Mouse (Mus musculus) lung, embryonic 14.5 days (tissue): ENCODE measurements around the gene Elane. TPM values are rescaled to one million over a fixed set of nuclear protein-coding genes. Genes with fewer than 3 reads are reported as not detected.

ENCODE experiments used
- ATAC-seq: fragments of 200-750 bp; cut with Nextera tagmentation; 2 replicates; pipeline ENCODE4 v1.8.0; 2017; ENCODE audit warnings: mild to moderate bottlenecking, moderate TSS enrichment, moderate library complexity; ENCODE audit not compliant: insufficient read depth
- DNase-seq: peaks from one replicate; pipeline ENCODE4 v3.0.0-alpha.2; 2015
- H3K27ac ChIP-seq: fragments of 300-500 bp; sonication (generic); 2 replicates; pipeline ENCODE4 v1.5.1; 2014; ENCODE audit warnings: low read depth, mild to moderate bottlenecking, moderate library complexity
- H3K27me3 ChIP-seq: fragments of 300-500 bp; sonication (generic); 2 replicates; pipeline ENCODE4 v1.6.1; 2014; ENCODE audit warnings: low read length, control low read depth; ENCODE audit not compliant: insufficient read depth
- H3K36me3 ChIP-seq: fragments of 300-500 bp; sonication (generic); 2 replicates; pipeline ENCODE4 v1.6.1; 2014; ENCODE audit warnings: control low read depth; ENCODE audit not compliant: insufficient read depth
- H3K4me1 ChIP-seq: fragments of 300-500 bp; sonication (generic); 2 replicates; pipeline ENCODE4 v1.6.1; 2014; ENCODE audit warnings: antibody characterized with exemption, control low read depth; ENCODE audit not compliant: insufficient read depth
- H3K4me2 ChIP-seq: fragments of 300-500 bp; sonication (generic); 2 replicates; pipeline ENCODE4 v1.6.1; 2014; ENCODE audit warnings: mild to moderate bottlenecking
- H3K4me3 ChIP-seq: fragments of 300-500 bp; sonication (generic); 2 replicates; pipeline ENCODE4 v1.5.1; 2014; ENCODE audit warnings: low read depth, low read length
- H3K9ac ChIP-seq: fragments of 300-500 bp; sonication (generic); 2 replicates; pipeline ENCODE4 v1.6.1; 2014
- H3K9me3 ChIP-seq: fragments of 300-500 bp; sonication (generic); 2 replicates; pipeline ENCODE4 v1.6.1; 2016; ENCODE audit warnings: low read depth, low read length, control low read depth
- CTCF ChIP-seq: IDR thresholded peaks from 2 replicates; pipeline ENCODE4 v1.5.1; 2016; ENCODE audit warnings: antibody characterized with exemption, low read depth
- WGBS: fragments of 180-500 bp; shearing (Covaris S2); extraction: QIAGEN DNeasy Blood & Tissue Kit; methylation state at CpG from one replicate; pipeline ENCODE4 v1.1.7; 2014; 5-methylcytosine and 5-hydroxymethylcytosine counted together
- polyA plus RNA-seq: library from polyadenylated mRNA; unstranded; fragments of >200 nt; fragmentation: Nextera tagmentation; extraction: Ambion mirVana; gene quantifications from 2 replicates; pipeline ENCODE4 v1.2.1, GENCODE M21; 2014

Gene Elane
- polyA plus RNA-seq, 1 experiment from 2014 or later: 0.18 TPM

GRCm38 (mm10) chr10:79857894-79858293 is 28.2 kb upstream of the Elane start:
- TF ChIP-seq CTCF: no peak
- Histone ChIP-seq H3K36me3 (peaks cover 76% of the 10 kb centered on the region), H3K4me3 (peak overlapping the region; percentile 99), H3K27ac (peak overlapping the region; percentile 100), H3K27me3 (no peaks in the 10 kb centered on the region), H3K9ac (peak overlapping the region; percentile 99), H3K9me3 (no peaks in the 10 kb centered on the region), H3K4me1 (peaks cover 22% of the 10 kb centered on the region), H3K4me2 (peak overlapping the region; percentile 96)
- 52% methylated on average over 2 of the region's 2 CpGs for WGBS
- DNase-seq: no peak
- no peak for ATAC-seq

DNA sequence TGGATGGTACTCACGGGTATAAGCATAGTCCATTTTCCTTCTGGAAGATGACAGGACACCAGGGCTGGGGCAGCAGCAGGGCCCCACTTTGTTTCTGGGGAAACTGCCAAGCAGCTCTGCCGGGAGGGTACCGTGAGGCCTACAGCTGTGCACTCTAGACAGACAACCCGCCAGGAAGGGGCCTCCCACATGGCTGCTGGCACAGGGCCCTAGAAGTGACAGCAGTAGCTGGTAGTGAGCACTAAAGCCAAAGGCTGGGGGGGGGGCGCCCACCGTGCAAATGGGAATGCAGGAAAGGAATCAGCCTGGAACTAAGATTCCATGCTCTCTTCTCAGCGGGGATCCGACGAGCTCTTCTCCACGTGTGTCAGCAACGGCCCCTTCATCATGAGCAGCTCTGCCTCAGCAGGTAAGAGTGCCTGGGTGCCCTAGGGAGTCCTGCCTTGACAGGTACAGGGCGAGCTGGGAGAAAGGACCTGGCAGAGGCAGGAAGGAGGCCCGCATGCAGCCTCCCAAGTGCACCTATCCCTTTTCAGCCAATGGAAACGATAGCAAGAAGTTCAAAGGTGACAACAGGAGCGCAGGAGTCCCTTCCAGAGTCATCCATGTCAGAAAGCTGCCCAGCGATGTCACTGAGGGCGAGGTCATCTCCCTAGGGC is 27.5 kb upstream of the Elane start:
- no peak for TF ChIP-seq CTCF
- Histone ChIP-seq H3K27ac (peak overlapping the region; percentile 100; the same call in 1 of the 2 replicates), H3K9ac (no peak overlapping the region; the same call in 1 of the 2 replicates), H3K4me2 (peak overlapping the region; percentile 96), H3K4me3 (peak overlapping the region; percentile 99), H3K9me3 (no peaks in the 10 kb centered on the region), H3K36me3 (peaks cover 82% of the 10 kb centered on the region), H3K27me3 (no peaks in the 10 kb centered on the region), H3K4me1 (peaks cover 20% of the 10 kb centered on the region)
- peak; percentile 19; the same call in 1 of the 2 replicates for ATAC-seq
- peak; percentile 96 for DNase-seq
- 38% methylated on average over 17 of the region's 17 CpGs for WGBS

- no peaks in the 10 kb centered on the region for H3K9me3 ChIP-seq
- TF ChIP-seq CTCF: no peak
- no peak overlapping the region for H3K4me3 ChIP-seq
- H3K27me3 ChIP-seq: no peaks in the 10 kb centered on the region
- no peak overlapping the region; the same call in 1 of the 2 replicates for H3K9ac ChIP-seq
- H3K4me2 ChIP-seq: peak overlapping the region; percentile 96; the same call in 1 of the 2 replicates
- peak overlapping the region; percentile 100; the same call in 1 of the 2 replicates for H3K27ac ChIP-seq
- WGBS: 78% methylated on average over 11 of the region's 11 CpGs
- ATAC-seq (no peak), DNase-seq (no peak)
- H3K4me1 ChIP-seq: peaks cover 20% of the 10 kb centered on the region
- H3K36me3 ChIP-seq: peaks cover 88% of the 10 kb centered on the region
These were observed 26.9 kb upstream of the Elane start for GRCm38 (mm10) chr10:79859116-79859515.

- WGBS: 93% methylated on average over 26 of the region's 26 CpGs
- ATAC-seq (no peak), DNase-seq (no peak)
- Histone ChIP-seq H3K27me3 (no peaks in the 10 kb centered on the region), H3K9me3 (no peaks in the 10 kb centered on the region), H3K27ac (0 out of 2 replicates have a peak overlapping the region, but pooled peaks have one; percentile 18), H3K4me3 (no peak overlapping the region), H3K9ac (no peak overlapping the region), H3K4me1 (peaks cover 20% of the 10 kb centered on the region), H3K4me2 (no peak overlapping the region), H3K36me3 (peaks cover 100% of the 10 kb centered on the region)
- TF ChIP-seq CTCF: no peak
These were observed 25.8 kb upstream of the Elane start for GRCm38 (mm10) chr10:79860079-79860911.

GRCm38 (mm10) chr10:79861230-79862048 is 24.6 kb upstream of the Elane start:
- H3K4me2 ChIP-seq: no peak overlapping the region
- H3K27me3 ChIP-seq: no peaks in the 10 kb centered on the region
- H3K4me1 ChIP-seq: peaks cover 20% of the 10 kb centered on the region
- TF ChIP-seq CTCF: no peak
- DNase-seq (no peak), ATAC-seq (no peak)
- H3K9me3 ChIP-seq: no peaks in the 10 kb centered on the region
- WGBS: 67% methylated on average over 25 of the region's 25 CpGs
- no peak overlapping the region for H3K27ac ChIP-seq
- H3K4me3 ChIP-seq: no peak overlapping the region
- peaks cover 100% of the 10 kb centered on the region for H3K36me3 ChIP-seq
- no peak overlapping the region for H3K9ac ChIP-seq

GRCm38 (mm10) chr10:79862049-79862788 is 23.8 kb upstream of the Elane start:
- no peak for ATAC-seq
- Histone ChIP-seq H3K9ac (no peak overlapping the region), H3K4me3 (no peak overlapping the region), H3K9me3 (no peaks in the 10 kb centered on the region), H3K36me3 (peaks cover 97% of the 10 kb centered on the region), H3K27me3 (no peaks in the 10 kb centered on the region), H3K4me2 (no peak overlapping the region), H3K27ac (no peak overlapping the region), H3K4me1 (peaks cover 17% of the 10 kb centered on the region)
- no peak for DNase-seq
- TF ChIP-seq CTCF: no peak
- 84% methylated on average over 23 of the region's 23 CpGs for WGBS
